Mouse (Mus musculus) ES-Bruce4 (cell line): ENCODE results near the gene Trim66.

Experiments used
- CTCF ChIP-seq: IDR thresholded peaks from one replicate; pipeline ENCODE4 v1.8.1; 2011; ENCODE audit warnings: low read depth, low read length
- EP300 ChIP-seq: IDR thresholded peaks from 2 replicates; pipeline ENCODE4 v1.6.1; 2011; ENCODE audit warnings: low read depth, low read length; ENCODE audit not compliant: insufficient read depth
- POLR2A ChIP-seq: IDR thresholded peaks from one replicate; pipeline ENCODE4 v1.8.1; 2011; ENCODE audit warnings: low read length; ENCODE audit not compliant: insufficient read depth

DNA sequence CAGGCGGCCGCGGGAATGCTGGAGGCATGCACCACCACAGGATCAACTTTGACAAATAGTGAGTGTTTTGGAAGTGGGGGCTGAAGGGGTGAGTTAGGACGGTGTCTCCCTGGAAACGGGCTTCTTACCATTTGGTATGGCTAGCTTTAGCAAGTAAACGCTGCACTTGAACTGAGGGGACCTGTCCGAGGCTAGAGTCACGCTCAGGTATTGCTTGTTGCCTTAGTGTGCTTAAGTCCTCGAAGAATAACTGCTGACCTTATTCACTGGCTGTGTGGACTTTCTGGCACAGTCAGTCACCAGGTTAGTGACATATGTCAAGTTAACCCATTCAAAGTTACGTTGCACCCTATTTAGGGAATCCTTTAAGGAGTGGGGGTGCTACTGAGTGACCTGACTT, 12.0 kb upstream of the Trim66 start:
- no peak for TF ChIP-seq EP300
- TF ChIP-seq CTCF = no peak
- TF ChIP-seq POLR2A = no peak
